Mouse (Mus musculus): ENCODE data around the gene Cdc42ep5. TPM values are rescaled to one million over a fixed set of nuclear protein-coding genes. Genes with fewer than 3 reads are reported as not detected.
"Not testable (repeated sequence)": the region's sequence is repeated elsewhere in the genome, so short reads cannot be mapped to it uniquely, and the experiment has no call there.

Cdc42ep5 gene
- polyA plus RNA-seq (2016; fragmentation: Nextera tagmentation; extraction: Ambion mirVana), result 13.2 and 17.7 TPM in 2 replicates

- Histone ChIP-seq H3K9ac (replicated peaks) (peak within 1 kb of the TSS; percentile 17; the same call in 1 of the 2 replicates), H3K4me1 (peaks cover 16% of the 10 kb centered on the region), H3K4me3 (peak within 1 kb of the TSS; percentile 29), H3K36me3 (no peaks in the 10 kb centered on the region), H3K27ac (replicated peaks) (no peak within 1 kb of the TSS), H3K4me2 (replicated peaks) (peak within 1 kb of the TSS; percentile 39), H3K27me3 (0 out of 2 replicates have a peak, but pooled peaks cover 9% of the 10 kb centered on the region), H3K9me3 (no peaks in the 10 kb centered on the region)
- ATAC-seq (ENCODE audit: low FRiP score, low read depth), result peak; percentile 77
- 1% methylated on average over 19 of the region's 20 CpGs for WGBS
These were observed at the start of gene Cdc42ep5 for GRCm38 (mm10) chr7:4164090-4164910. Gene Cdc42ep5 (minus strand): TSS chr7:4164860.

GRCm38 (mm10) chr7:4213436-4213835 is 48.8 kb upstream of the Cdc42ep5 start:
- not testable (repeated sequence) for H3K36me3 ChIP-seq; H3K27me3 ChIP-seq; H3K9ac ChIP-seq (replicated peaks); H3K4me2 ChIP-seq (replicated peaks); ATAC-seq (ENCODE audit: low FRiP score, low read depth); H3K27ac ChIP-seq (replicated peaks); H3K9me3 ChIP-seq; H3K4me1 ChIP-seq; H3K4me3 ChIP-seq

- Histone ChIP-seq H3K36me3 (no peaks in the 10 kb centered on the region), H3K27me3 (no peaks in the 10 kb centered on the region), H3K4me3 (no peak overlapping the region), H3K27ac (replicated peaks) (no peak overlapping the region), H3K4me1 (no peaks in the 10 kb centered on the region), H3K9ac (replicated peaks) (no peak overlapping the region), H3K9me3 (no peaks in the 10 kb centered on the region), H3K4me2 (replicated peaks) (no peak overlapping the region)
- 52% methylated on average over 2 of the region's 2 CpGs for WGBS
- ATAC-seq (ENCODE audit: low FRiP score, low read depth), result no peak
These were observed 44.0 kb upstream of the Cdc42ep5 start for GRCm38 (mm10) chr7:4208626-4209025.

- WGBS, result 82% methylated on average over 1 of the region's 1 CpGs
- no peak for ATAC-seq (ENCODE audit: low FRiP score, low read depth)
- Histone ChIP-seq H3K9ac (replicated peaks) (no peak overlapping the region), H3K4me1 (no peaks in the 10 kb centered on the region), H3K27me3 (no peaks in the 10 kb centered on the region), H3K9me3 (0 out of 2 replicates have a peak, but pooled peaks cover 3% of the 10 kb centered on the region), H3K36me3 (no peaks in the 10 kb centered on the region), H3K27ac (replicated peaks) (no peak overlapping the region), H3K4me3 (no peak overlapping the region), H3K4me2 (replicated peaks) (no peak overlapping the region)
These were observed 42.5 kb upstream of the Cdc42ep5 start for GRCm38 (mm10) chr7:4207126-4207525.

- H3K4me2 ChIP-seq (replicated peaks), result no peak overlapping the region
- WGBS, result 49% methylated on average over 3 of the region's 3 CpGs
- H3K9me3 ChIP-seq, result no peaks in the 10 kb centered on the region
- H3K4me1 ChIP-seq, result no peaks in the 10 kb centered on the region
- H3K9ac ChIP-seq (replicated peaks), result no peak overlapping the region
- no peak for ATAC-seq (ENCODE audit: low FRiP score, low read depth)
- no peak overlapping the region for H3K4me3 ChIP-seq
- H3K27ac ChIP-seq (replicated peaks), result no peak overlapping the region
- H3K27me3 ChIP-seq, result no peaks in the 10 kb centered on the region
- H3K36me3 ChIP-seq, result no peaks in the 10 kb centered on the region
These were observed 13.8 kb upstream of the Cdc42ep5 start for GRCm38 (mm10) chr7:4178438-4178837.

- Histone ChIP-seq H3K4me2 (replicated peaks) (no peak overlapping the region), H3K27ac (replicated peaks) (no peak overlapping the region), H3K4me1 (no peaks in the 10 kb centered on the region), H3K36me3 (no peaks in the 10 kb centered on the region), H3K9ac (replicated peaks) (no peak overlapping the region), H3K9me3 (no peaks in the 10 kb centered on the region), H3K4me3 (no peak overlapping the region), H3K27me3 (no peaks in the 10 kb centered on the region)
- WGBS, result 85% methylated on average over 6 of the region's 6 CpGs
- ATAC-seq (ENCODE audit: low FRiP score, low read depth), result no peak
These were observed 5.7 kb upstream of the Cdc42ep5 start for GRCm38 (mm10) chr7:4170193-4170938.

- Histone ChIP-seq H3K27ac (replicated peaks) (no peak overlapping the region), H3K36me3 (no peaks in the 10 kb centered on the region), H3K9me3 (no peaks in the 10 kb centered on the region), H3K4me1 (peaks cover 16% of the 10 kb centered on the region), H3K4me2 (replicated peaks) (no peak overlapping the region), H3K4me3 (no peak overlapping the region), H3K9ac (replicated peaks) (no peak overlapping the region), H3K27me3 (0 out of 2 replicates have a peak, but pooled peaks cover 9% of the 10 kb centered on the region)
- ATAC-seq (ENCODE audit: low FRiP score, low read depth), result no peak
These were observed 2.4 kb upstream of the Cdc42ep5 start for GRCm38 (mm10) chr7:4167098-4167497.

GRCm38 (mm10) chr7:4165286-4165685 is 626 bp upstream of the Cdc42ep5 start:
- Histone ChIP-seq H3K4me2 (replicated peaks) (peak overlapping the region; percentile 39), H3K9ac (replicated peaks) (no peak overlapping the region), H3K9me3 (no peaks in the 10 kb centered on the region), H3K27me3 (0 out of 2 replicates have a peak, but pooled peaks cover 9% of the 10 kb centered on the region), H3K27ac (replicated peaks) (no peak overlapping the region), H3K4me1 (peaks cover 16% of the 10 kb centered on the region), H3K36me3 (no peaks in the 10 kb centered on the region), H3K4me3 (no peak overlapping the region)
- WGBS, result 17% methylated on average over 3 of the region's 3 CpGs
- ATAC-seq (ENCODE audit: low FRiP score, low read depth), result no peak

- H3K27me3 ChIP-seq, result 0 out of 2 replicates have a peak, but pooled peaks cover 9% of the 10 kb centered on the region
- H3K36me3 ChIP-seq, result no peaks in the 10 kb centered on the region
- H3K4me1 ChIP-seq, result peaks cover 16% of the 10 kb centered on the region
- peak; percentile 44 for ATAC-seq (ENCODE audit: low FRiP score, low read depth)
- H3K4me2 ChIP-seq (replicated peaks), result peak overlapping the region; percentile 39
- H3K9me3 ChIP-seq, result no peaks in the 10 kb centered on the region
- 1% methylated on average over 11 of the region's 11 CpGs for WGBS
- H3K9ac ChIP-seq (replicated peaks), result no peak overlapping the region
- H3K4me3 ChIP-seq, result peak overlapping the region; percentile 29
- no peak overlapping the region for H3K27ac ChIP-seq (replicated peaks)
These were observed 1.0 kb downstream of the Cdc42ep5 start for GRCm38 (mm10) chr7:4163571-4164072.

- ATAC-seq (ENCODE audit: low FRiP score, low read depth); H3K4me2 ChIP-seq (replicated peaks); H3K9me3 ChIP-seq; H3K27me3 ChIP-seq; H3K9ac ChIP-seq (replicated peaks); H3K36me3 ChIP-seq; H3K4me3 ChIP-seq; H3K27ac ChIP-seq (replicated peaks): not testable (repeated sequence)
- H3K4me1 ChIP-seq, result peaks cover 16% of the 10 kb centered on the region
- 94% methylated on average over 4 of the region's 4 CpGs for WGBS
These were observed 3.1 kb downstream of the Cdc42ep5 start for GRCm38 (mm10) chr7:4161596-4161995.

- Histone ChIP-seq H3K9me3 (no peaks in the 10 kb centered on the region), H3K4me2 (replicated peaks) (no peak overlapping the region), H3K4me3 (no peak overlapping the region), H3K27me3 (peaks cover 34% of the 10 kb centered on the region), H3K4me1 (peaks cover 12% of the 10 kb centered on the region), H3K9ac (replicated peaks) (no peak overlapping the region), H3K27ac (replicated peaks) (no peak overlapping the region), H3K36me3 (no peaks in the 10 kb centered on the region)
- no peak for ATAC-seq (ENCODE audit: low FRiP score, low read depth)
- 26% methylated on average over 4 of the region's 4 CpGs for WGBS
These were observed 9.7 kb downstream of the Cdc42ep5 start for GRCm38 (mm10) chr7:4154976-4155375.

GRCm38 (mm10) chr7:4154356-4154755 is 10.3 kb downstream of the Cdc42ep5 start:
- Histone ChIP-seq H3K4me1 (peaks cover 14% of the 10 kb centered on the region), H3K4me3 (no peak overlapping the region), H3K9ac (replicated peaks) (no peak overlapping the region), H3K27ac (replicated peaks) (no peak overlapping the region), H3K27me3 (peaks cover 35% of the 10 kb centered on the region), H3K36me3 (no peaks in the 10 kb centered on the region), H3K9me3 (no peaks in the 10 kb centered on the region), H3K4me2 (replicated peaks) (no peak overlapping the region)
- 76% methylated on average over 5 of the region's 5 CpGs for WGBS
- ATAC-seq (ENCODE audit: low FRiP score, low read depth), result no peak
